Mouse (Mus musculus) layer of hippocampus, adult 2 months (tissue): ENCODE measurements at regions not wholly inside any gene's neighbourhood (a gene's known extent, or its start where the extent isn't known, plus 50 kb on each side); places are given as distances from the start of the nearest gene placed in this dataset.
A peak's percentile ranks its signal among the peaks of the same experiment; 100 is the strongest.

Source experiments
- DNase-seq, 2 experiments: peaks; one replicate each; pipeline ENCODE4 v3.0.0; 2022; ENCODE audit warnings: low spot score in 2 of 2
- H3K27ac ChIP-seq: fragments of 200-600 bp; 2 replicates; pipeline ENCODE4 v1.8.1; 2022
- H3K4me3 ChIP-seq: fragments of 200-600 bp; 2 replicates; pipeline ENCODE4 v1.8.1; 2022; ENCODE audit warnings: mild to moderate bottlenecking
- CTCF ChIP-seq: fragments of 200-600 bp; conservative IDR thresholded peaks from 2 replicates; pipeline ENCODE4 v1.8.1; 2022; ENCODE audit warnings: antibody characterized with exemption, mild to moderate bottlenecking, moderate library complexity

- peak; percentile 27 for TF ChIP-seq CTCF
- Histone ChIP-seq H3K4me3 (no peak overlapping the region), H3K27ac (no peak overlapping the region)
- no peak for DNase-seq
Measured at GRCm38 (mm10) chr8:88018494-88018893, 59.1 kb upstream of the Zfp423 start.

DNA sequence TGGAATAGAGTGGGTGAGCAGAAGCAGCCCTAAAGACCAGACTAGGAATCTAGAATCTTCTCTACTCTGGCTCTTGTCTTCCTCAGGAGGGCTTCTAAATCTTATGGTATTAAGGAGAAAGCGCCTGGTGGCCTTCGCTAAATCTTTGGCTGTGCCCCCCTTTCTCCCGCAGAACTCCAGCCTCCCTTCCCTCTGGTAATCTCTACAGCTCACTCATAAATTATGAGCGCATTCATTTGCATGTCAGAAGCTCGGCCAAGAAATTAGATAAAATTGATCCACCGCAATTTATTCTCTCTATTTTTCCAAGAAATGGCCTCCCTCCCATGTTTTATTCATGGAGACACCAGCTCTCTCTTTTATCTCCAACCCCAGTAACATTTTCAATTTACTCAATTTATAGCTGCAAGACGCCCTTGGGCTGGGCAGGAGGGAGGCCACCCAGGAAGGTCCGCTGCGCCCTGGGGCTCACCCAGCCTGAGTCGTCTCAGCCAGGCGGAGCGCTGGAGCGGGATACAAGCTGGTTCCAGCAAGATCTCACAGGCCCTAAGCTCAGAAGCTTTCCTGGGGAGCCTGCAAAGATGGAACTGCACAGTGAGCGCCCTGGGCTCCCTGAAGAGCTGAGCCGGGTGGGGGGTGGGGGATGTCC is 52.9 kb upstream of the Zfp423 start:
- Histone ChIP-seq H3K4me3 (no peak overlapping the region), H3K27ac (no peak overlapping the region)
- no peak for DNase-seq
- TF ChIP-seq CTCF = no peak

DNA sequence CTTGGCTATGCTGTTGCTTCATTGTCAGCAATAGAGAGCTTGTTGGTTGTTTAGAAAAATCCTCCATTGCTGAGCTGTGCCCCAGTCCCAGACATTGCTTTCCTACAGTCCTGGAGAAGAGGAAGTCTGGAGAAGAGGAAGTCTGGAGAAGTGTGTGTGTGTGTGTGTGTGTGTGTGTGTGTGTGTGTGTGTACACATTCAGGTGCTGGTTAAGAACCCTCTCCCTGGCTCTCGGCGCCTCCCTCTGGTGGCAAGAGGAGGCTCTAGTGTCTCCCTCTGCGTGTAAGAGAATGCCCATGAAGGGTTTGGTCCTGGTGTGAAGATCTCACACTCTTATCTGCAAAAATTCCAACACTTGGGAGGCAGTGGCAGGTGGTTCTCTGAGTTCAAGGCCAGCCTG is 51.2 kb upstream of the Zfp423 start:
- peak; percentile 12 to 31 for DNase-seq
- Histone ChIP-seq H3K27ac (no peak overlapping the region), H3K4me3 (no peak overlapping the region)
- TF ChIP-seq CTCF = peak; percentile 66

DNA sequence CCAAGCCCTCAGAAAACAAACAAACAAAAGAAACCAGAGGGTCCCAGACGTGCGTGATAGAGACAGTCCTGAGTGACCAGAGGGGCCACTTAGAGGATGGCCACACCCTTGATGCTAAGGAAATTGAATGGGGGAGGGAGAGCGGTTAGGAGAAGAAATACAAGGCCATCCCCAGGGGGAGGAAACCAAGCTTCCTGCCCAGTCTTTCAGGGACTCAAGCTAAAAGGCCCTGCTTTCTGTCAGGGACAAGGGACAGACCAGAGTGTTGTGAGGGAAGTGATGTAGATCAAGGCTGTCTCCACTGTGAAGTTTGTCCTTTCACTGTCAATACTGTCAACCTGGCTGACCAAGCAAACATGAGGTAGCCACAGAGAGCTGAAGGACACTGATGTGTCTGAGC is 50.5 kb upstream of the Zfp423 start:
- Histone ChIP-seq H3K4me3 (no peak overlapping the region), H3K27ac (no peak overlapping the region)
- no peak for TF ChIP-seq CTCF
- no peak for DNase-seq
